Mouse (Mus musculus) bone marrow macrophage, adult 2 months (primary cell): ENCODE data around the gene Cntnap4.

Experiments used
- CTCF ChIP-seq: IDR thresholded peaks from 2 replicates; pipeline ENCODE4 v1.5.1; 2012; ENCODE audit warnings: low read depth, mild to moderate bottlenecking, low read length, moderate library complexity
- POLR2A ChIP-seq: IDR thresholded peaks from 2 replicates; pipeline ENCODE4 v1.6.1; 2012; ENCODE audit warnings: mild to moderate bottlenecking, low read depth, low read length, borderline replicate concordance

- TF ChIP-seq POLR2A (no peak), CTCF (no peak)
These were observed at the start of gene Cntnap4 for GRCm38 (mm10) chr8:112569471-112570141.
